Mouse (Mus musculus): ENCODE measurements around the gene Pde3b.

GRCm38 (mm10) chr7:114481008-114481407, 65.9 kb downstream of the Pde3b start:
- TF ChIP-seq EP300 (optimal IDR thresholded peaks at IDR 0.05): no peak
- TF ChIP-seq CTCF (IDR thresholded peaks at IDR 0.05; ENCODE audit: low read depth): no peak
